Mouse (Mus musculus) liver, adult 2 months (tissue): ENCODE results near the gene Zbtb43. TPM values are rescaled to one million over a fixed set of nuclear protein-coding genes. Genes with fewer than 3 reads are reported as not detected.

ENCODE experiments used
- DNase-seq: peaks from one replicate; pipeline ENCODE4 v3.0.0-alpha.2; 2011; ENCODE audit warnings: low read depth, low spot score; ENCODE audit errors: extremely low read depth
- H3K27ac ChIP-seq: fragments of 200-500 bp; replicated peaks from 2 replicates; pipeline ENCODE4 v1.5.1; 2012; ENCODE audit warnings: low read depth, mild to moderate bottlenecking, control low read depth, inconsistent platforms, low read length; ENCODE audit not compliant: insufficient read depth
- H3K27me3 ChIP-seq: fragments of 200-500 bp; 2 replicates; pipeline ENCODE4 v1.6.1; 2012; ENCODE audit warnings: mild to moderate bottlenecking, moderate library complexity, low read length, inconsistent platforms; ENCODE audit not compliant: control insufficient read depth, insufficient read depth
- H3K36me3 ChIP-seq: fragments of 200-500 bp; 2 replicates; pipeline ENCODE4 v1.6.1; 2012; ENCODE audit warnings: low read length, inconsistent platforms; ENCODE audit not compliant: control insufficient read depth, insufficient read depth
- H3K4me1 ChIP-seq: fragments of 200-500 bp; 2 replicates; pipeline ENCODE4 v1.6.1; 2011; ENCODE audit warnings: low read length; ENCODE audit not compliant: control insufficient read depth, insufficient read depth
- H3K4me3 ChIP-seq: fragments of 200-500 bp; 2 replicates; pipeline ENCODE4 v1.5.1; 2011; ENCODE audit warnings: low read depth, mild to moderate bottlenecking, control low read depth, low read length, moderate library complexity; ENCODE audit not compliant: insufficient read depth
- H3K79me2 ChIP-seq: fragments of 200-500 bp; 2 replicates; pipeline ENCODE4 v1.6.1; 2012; ENCODE audit warnings: inconsistent platforms, mild to moderate bottlenecking, low read length, moderate library complexity; ENCODE audit not compliant: control insufficient read depth, insufficient read depth
- H3K9ac ChIP-seq: fragments of 200-500 bp; 2 replicates; pipeline ENCODE4 v1.6.1; 2012; ENCODE audit warnings: low read depth, mild to moderate bottlenecking, control low read depth, inconsistent platforms, low read length
- CTCF ChIP-seq: fragments of 200-500 bp; IDR thresholded peaks from 2 replicates; pipeline ENCODE4 v1.5.1; 2011; ENCODE audit warnings: low read depth, low read length, control low read depth
- WGBS: fragments of 180-500 bp; shearing (Covaris S2); methylation state at CpG from one replicate; pipeline ENCODE4 v1.1.7; 2018; 5-methylcytosine and 5-hydroxymethylcytosine counted together
- polyA plus RNA-seq: library from polyadenylated mRNA; depleted of rRNA; stranded (reverse); fragments of >200 nt; gene quantifications from 2 replicates; pipeline ENCODE4 v1.2.3, GENCODE M21; 2012; rRNA removed
- total RNA-seq: library from RNA; depleted of rRNA; stranded (reverse); fragments of >200 nt; gene quantifications from 2 replicates; pipeline ENCODE4 v1.2.3, GENCODE M21; 2014; rRNA removed

Zbtb43 gene
- total and polyA plus RNA-seq, 2 experiments: 9.0 to 21.6 TPM

DNA sequence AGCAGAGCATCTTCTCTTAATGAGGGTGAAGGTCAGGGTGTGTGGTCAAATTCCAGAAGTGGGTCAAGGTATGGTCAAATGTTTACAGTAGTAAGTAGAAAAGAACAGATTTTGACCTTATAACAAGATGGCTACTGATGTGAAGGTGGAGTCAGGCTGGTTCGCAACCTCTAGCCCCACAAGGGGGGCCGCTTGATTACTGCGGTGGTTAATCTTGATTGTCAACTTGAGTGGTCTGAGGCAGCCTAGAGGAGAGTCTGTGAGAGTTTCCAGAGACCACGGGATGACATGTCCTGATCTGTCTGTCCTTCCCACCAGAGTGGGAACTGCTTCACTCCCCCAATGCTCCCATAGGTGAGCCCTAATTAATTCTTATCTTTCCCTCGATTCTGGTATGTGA lies 67.8 kb downstream of the Zbtb43 start:
- TF ChIP-seq CTCF: no peak
- Histone ChIP-seq H3K79me2 (no peaks in the 10 kb centered on the region), H3K9ac (no peak overlapping the region), H3K27me3 (no peaks in the 10 kb centered on the region), H3K36me3 (no peaks in the 10 kb centered on the region), H3K4me1 (no peaks in the 10 kb centered on the region; the same call in none of the 2 replicates), H3K27ac (no peak overlapping the region), H3K4me3 (no peak overlapping the region)
- 82% methylated on average over 5 of the region's 5 CpGs for WGBS
- no peak for DNase-seq

Other genes starting within 250 kb of the Zbtb43 start
- gene Ralgps1, start 97.1 kb downstream of the Zbtb43 start, total RNA-seq: 2.6 and 3.6 TPM in 2 replicates
- gene Ralgps1, start 97.1 kb downstream of the Zbtb43 start, polyA plus RNA-seq: 2.7 and 3.3 TPM in 2 replicates
- 1.9 and 3.1 TPM in 2 replicates for gene Zbtb34, start 37.2 kb downstream of the Zbtb43 start, total RNA-seq
- gene Zbtb34, start 37.2 kb downstream of the Zbtb43 start, polyA plus RNA-seq: 2.5 and 2.8 TPM in 2 replicates
- not detected in 2 replicates for gene Lmx1b, start 172.0 kb upstream of the Zbtb43 start, total RNA-seq
- gene Lmx1b, start 172.0 kb upstream of the Zbtb43 start, polyA plus RNA-seq: not detected in 2 replicates